Mouse (Mus musculus): Measurements from ENCODE around the gene Spata20. TPM values are rescaled to one million over a fixed set of nuclear protein-coding genes. Genes with fewer than 3 reads are reported as not detected.

The Spata20 gene
- polyA plus RNA-seq, 1 experiment from 2014 or later: 0.37 TPM

DNA sequence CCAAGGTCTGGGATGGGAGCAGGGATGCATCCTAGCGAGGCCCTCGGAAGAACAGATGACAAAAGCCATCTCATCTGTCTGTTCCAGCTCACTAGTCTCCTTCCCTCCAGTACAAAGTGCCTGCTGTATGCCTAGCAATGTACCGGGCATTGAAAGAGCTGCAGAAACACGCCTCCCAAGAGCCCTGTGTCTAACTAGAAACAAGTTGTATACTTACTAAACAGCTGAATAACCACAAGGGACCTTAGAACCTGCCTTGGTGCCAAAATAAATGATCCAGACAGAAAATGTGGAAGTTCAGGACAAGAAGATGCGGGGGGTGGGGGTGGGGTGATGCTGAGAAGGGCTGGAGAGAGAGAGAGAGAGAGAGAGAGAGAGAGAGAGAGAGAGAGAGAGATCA lies 41.1 kb downstream of the Spata20 start:
- Histone ChIP-seq H3K36me3 (ENCODE audit: insufficient read depth, low read length) (no peaks in the 10 kb centered on the region), H3K27me3 (ENCODE audit: insufficient read depth, low read length) (no peaks in the 10 kb centered on the region), H3K9ac (replicated peaks; ENCODE audit: low read length) (no peak overlapping the region), H3K4me2 (replicated peaks; ENCODE audit: low read depth, low read length) (no peak overlapping the region), H3K4me3 (ENCODE audit: low read length) (no peak overlapping the region), H3K9me3 (ENCODE audit: low read length) (no peaks in the 10 kb centered on the region), H3K27ac (ENCODE audit: low read length) (peak overlapping the region; percentile 64), H3K4me1 (ENCODE audit: insufficient read depth, low read length) (peaks cover 50% of the 10 kb centered on the region)
- ATAC-seq (ENCODE audit: low FRiP score, low TSS enrichment): no peak
- 26% methylated on average over 5 of the region's 5 CpGs for WGBS

DNA sequence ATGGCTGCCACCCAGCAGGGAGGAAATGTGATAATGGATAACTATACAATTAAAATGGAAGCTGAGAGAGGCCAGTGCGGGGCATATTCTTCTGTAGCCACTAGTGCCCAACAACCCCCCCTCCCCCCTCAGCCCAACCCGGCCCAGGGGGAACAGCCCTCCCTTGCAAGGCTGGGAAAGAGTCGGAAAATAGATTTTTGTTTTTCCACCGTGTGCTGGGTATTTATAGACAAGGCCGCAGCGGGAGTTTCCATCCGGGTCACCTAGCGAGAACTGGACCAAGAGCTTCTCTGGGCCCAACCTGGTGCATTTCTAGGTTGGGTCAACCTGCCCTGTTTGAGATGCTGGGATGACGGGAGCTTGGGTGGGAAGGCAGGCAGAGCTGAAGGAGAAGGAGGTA lies 44.2 kb downstream of the Spata20 start:
- H3K27me3 ChIP-seq (ENCODE audit: insufficient read depth, low read length): no peaks in the 10 kb centered on the region
- ATAC-seq (ENCODE audit: low FRiP score, low TSS enrichment): no peak
- H3K9ac ChIP-seq (replicated peaks; ENCODE audit: low read length): no peak overlapping the region
- H3K9me3 ChIP-seq (ENCODE audit: low read length): no peaks in the 10 kb centered on the region
- H3K36me3 ChIP-seq (ENCODE audit: insufficient read depth, low read length): 0 out of 2 replicates have a peak, but pooled peaks cover 2% of the 10 kb centered on the region
- H3K4me3 ChIP-seq (ENCODE audit: low read length): no peak overlapping the region
- WGBS: 54% methylated on average over 9 of the region's 9 CpGs
- peaks cover 50% of the 10 kb centered on the region for H3K4me1 ChIP-seq (ENCODE audit: insufficient read depth, low read length)
- no peak overlapping the region for H3K27ac ChIP-seq (ENCODE audit: low read length)
- H3K4me2 ChIP-seq (replicated peaks; ENCODE audit: low read depth, low read length): no peak overlapping the region

DNA sequence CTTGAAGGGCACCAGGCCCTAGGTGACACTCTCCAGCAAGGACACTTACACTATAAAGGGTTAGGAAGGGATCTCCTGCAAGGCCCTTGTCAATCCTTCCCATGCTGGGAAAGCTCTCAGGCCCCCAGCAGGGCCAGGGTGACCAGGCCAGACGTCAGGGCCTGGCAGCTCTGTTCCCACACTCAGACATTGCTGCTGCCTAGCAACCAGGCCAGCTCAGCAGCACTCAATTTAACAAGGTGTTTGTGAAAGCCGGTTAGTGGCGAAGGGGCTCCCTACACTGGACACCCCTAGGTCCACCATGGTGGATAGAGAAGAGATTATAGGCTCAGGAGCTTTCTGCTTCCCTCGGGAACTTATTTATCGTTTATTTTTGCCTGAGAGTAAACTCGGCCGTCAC lies 44.9 kb downstream of the Spata20 start:
- no peaks in the 10 kb centered on the region for H3K9me3 ChIP-seq (ENCODE audit: low read length)
- 59% methylated on average over 7 of the region's 7 CpGs for WGBS
- no peak overlapping the region for H3K4me2 ChIP-seq (replicated peaks; ENCODE audit: low read depth, low read length)
- H3K4me3 ChIP-seq (ENCODE audit: low read length): no peak overlapping the region
- ATAC-seq (ENCODE audit: low FRiP score, low TSS enrichment): no peak
- H3K36me3 ChIP-seq (ENCODE audit: insufficient read depth, low read length): 0 out of 2 replicates have a peak, but pooled peaks cover 2% of the 10 kb centered on the region
- H3K9ac ChIP-seq (replicated peaks; ENCODE audit: low read length): no peak overlapping the region
- peaks cover 49% of the 10 kb centered on the region for H3K4me1 ChIP-seq (ENCODE audit: insufficient read depth, low read length)
- no peak overlapping the region for H3K27ac ChIP-seq (ENCODE audit: low read length)
- no peaks in the 10 kb centered on the region for H3K27me3 ChIP-seq (ENCODE audit: insufficient read depth, low read length)

DNA sequence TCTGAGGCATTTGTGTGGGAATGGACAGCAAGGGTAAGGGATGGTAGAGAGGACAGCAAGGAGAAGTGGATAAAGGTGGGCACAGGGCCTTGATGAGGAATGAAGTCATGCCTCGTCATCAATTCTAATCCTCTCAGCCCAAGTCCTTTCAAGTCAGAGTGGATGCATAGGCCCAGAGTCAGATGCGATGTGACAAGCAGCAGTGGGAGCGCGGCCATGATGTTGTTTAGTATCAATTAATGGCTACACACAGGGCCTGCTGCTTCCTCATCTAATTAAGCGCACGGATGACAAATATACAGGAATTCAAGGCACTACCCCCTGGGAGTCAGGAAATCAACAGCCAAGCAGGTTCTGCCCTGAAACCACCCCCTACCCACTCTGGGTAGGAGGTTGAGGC lies 45.6 kb downstream of the Spata20 start:
- 84% methylated on average over 6 of the region's 6 CpGs for WGBS
- ATAC-seq (ENCODE audit: low FRiP score, low TSS enrichment): no peak

DNA sequence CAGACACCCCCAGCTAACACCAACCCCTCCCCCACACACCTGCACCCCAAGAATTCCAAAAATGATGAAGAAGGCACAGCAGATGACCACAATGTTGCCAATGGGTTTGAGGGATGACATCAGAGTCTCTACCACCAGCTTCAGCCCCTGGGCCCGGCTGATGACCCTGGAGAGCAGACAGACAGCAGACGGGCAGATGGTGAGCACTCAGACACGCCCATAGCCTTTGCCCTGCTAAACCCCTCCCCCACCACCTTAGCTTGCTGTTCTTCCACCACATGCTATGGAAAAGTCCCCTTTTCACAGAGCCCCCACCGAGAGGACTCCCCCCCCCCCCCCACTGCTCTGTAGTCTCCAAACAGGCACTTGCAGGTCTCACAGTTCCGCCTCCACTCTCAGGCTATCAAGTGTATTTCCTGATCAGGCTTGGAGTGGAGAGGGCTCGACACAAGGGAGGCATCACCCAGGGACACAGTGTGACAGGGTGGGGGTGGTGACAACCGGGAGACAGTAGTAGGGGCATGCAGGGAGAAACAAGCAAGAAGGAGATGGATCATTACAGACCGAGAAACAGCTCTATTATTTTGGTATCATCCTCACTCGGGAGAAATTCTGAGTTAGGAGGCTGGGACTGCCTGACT lies 56.8 kb downstream of the Spata20 start:
- H3K4me3 ChIP-seq (ENCODE audit: low read length): no peak overlapping the region
- peak overlapping the region; percentile 89; the same call in 1 of the 2 replicates for H3K27ac ChIP-seq (ENCODE audit: low read length)
- peaks cover 9% of the 10 kb centered on the region; the same call in 1 of the 2 replicates for H3K36me3 ChIP-seq (ENCODE audit: insufficient read depth, low read length)
- H3K27me3 ChIP-seq (ENCODE audit: insufficient read depth, low read length): no peaks in the 10 kb centered on the region
- peak overlapping the region; percentile 11; the same call in 1 of the 2 replicates for H3K4me2 ChIP-seq (replicated peaks; ENCODE audit: low read depth, low read length)
- no peak overlapping the region for H3K9ac ChIP-seq (replicated peaks; ENCODE audit: low read length)
- 0 out of 2 replicates have a peak, but pooled peaks have one; percentile 47 for ATAC-seq (ENCODE audit: low FRiP score, low TSS enrichment)
- no peaks in the 10 kb centered on the region for H3K9me3 ChIP-seq (ENCODE audit: low read length)
- 28% methylated on average over 9 of the region's 9 CpGs for WGBS
- H3K4me1 ChIP-seq (ENCODE audit: insufficient read depth, low read length): peaks cover 44% of the 10 kb centered on the region

More for the DNA sequence above, 45.6 kb downstream of the Spata20 start:
- Histone ChIP-seq H3K36me3 (ENCODE audit: insufficient read depth, low read length) (0 out of 2 replicates have a peak, but pooled peaks cover 2% of the 10 kb centered on the region), H3K4me2 (replicated peaks; ENCODE audit: low read depth, low read length) (no peak overlapping the region), H3K9ac (replicated peaks; ENCODE audit: low read length) (no peak overlapping the region), H3K4me1 (ENCODE audit: insufficient read depth, low read length) (peaks cover 42% of the 10 kb centered on the region), H3K27ac (ENCODE audit: low read length) (no peak overlapping the region), H3K27me3 (ENCODE audit: insufficient read depth, low read length) (no peaks in the 10 kb centered on the region), H3K9me3 (ENCODE audit: low read length) (no peaks in the 10 kb centered on the region), H3K4me3 (ENCODE audit: low read length) (no peak overlapping the region)

Other genes with a start within 250 kb of the Spata20 start
- 2.2 and 3.1 TPM in 2 replicates for gene Wfikkn2, start 240.2 kb downstream of the Spata20 start, polyA plus RNA-seq (2015; fragmentation: Nextera tagmentation; extraction: Ambion mirVana)
- not detected in 2 replicates for gene Gm21885, start 204.3 kb downstream of the Spata20 start, polyA plus RNA-seq (2015; fragmentation: Nextera tagmentation; extraction: Ambion mirVana)
- 99.5 and 112 TPM in 2 replicates for gene Luc7l3, start 164.2 kb downstream of the Spata20 start, polyA plus RNA-seq (2015; fragmentation: Nextera tagmentation; extraction: Ambion mirVana)
- gene Ankrd40, start 158.2 kb downstream of the Spata20 start, polyA plus RNA-seq (2015; fragmentation: Nextera tagmentation; extraction: Ambion mirVana): 11.2 and 11.5 TPM in 2 replicates
- gene Abcc3, start 93.2 kb downstream of the Spata20 start, polyA plus RNA-seq (2015; fragmentation: Nextera tagmentation; extraction: Ambion mirVana): 5.0 and 7.0 TPM in 2 replicates
- 10.2 and 10.3 TPM in 2 replicates for gene Cacna1g, start 12.0 kb downstream of the Spata20 start, polyA plus RNA-seq (2015; fragmentation: Nextera tagmentation; extraction: Ambion mirVana)
- 23.4 and 28.2 TPM in 2 replicates for gene Epn3, start 13.8 kb upstream of the Spata20 start, polyA plus RNA-seq (2015; fragmentation: Nextera tagmentation; extraction: Ambion mirVana)
- 4.3 and 5.1 TPM in 2 replicates for gene Mycbpap, start 35.6 kb upstream of the Spata20 start, polyA plus RNA-seq (2015; fragmentation: Nextera tagmentation; extraction: Ambion mirVana)
- 4.3 and 6.1 TPM in 2 replicates for gene Rsad1, start 63.1 kb upstream of the Spata20 start, polyA plus RNA-seq (2015; fragmentation: Nextera tagmentation; extraction: Ambion mirVana)
- gene Chad, start 78.9 kb upstream of the Spata20 start, polyA plus RNA-seq (2015; fragmentation: Nextera tagmentation; extraction: Ambion mirVana): 0.58 and 0.64 TPM in 2 replicates
- 7.9 and 9.1 TPM in 2 replicates for gene Acsf2, start 115.7 kb upstream of the Spata20 start, polyA plus RNA-seq (2015; fragmentation: Nextera tagmentation; extraction: Ambion mirVana)
- 211 and 218 TPM in 2 replicates for gene Lrrc59, start 143.6 kb upstream of the Spata20 start, polyA plus RNA-seq (2015; fragmentation: Nextera tagmentation; extraction: Ambion mirVana)
- gene Mrpl27, start 167.6 kb upstream of the Spata20 start, polyA plus RNA-seq (2015; fragmentation: Nextera tagmentation; extraction: Ambion mirVana): 141 and 148 TPM in 2 replicates
- gene Eme1, start 167.8 kb upstream of the Spata20 start, polyA plus RNA-seq (2015; fragmentation: Nextera tagmentation; extraction: Ambion mirVana): 27.8 and 28.4 TPM in 2 replicates
- 20.2 and 22.9 TPM in 2 replicates for gene Xylt2, start 191.3 kb upstream of the Spata20 start, polyA plus RNA-seq (2015; fragmentation: Nextera tagmentation; extraction: Ambion mirVana)
- 0.91 and 1.2 TPM in 2 replicates for gene Gm11541, start 218.3 kb upstream of the Spata20 start, polyA plus RNA-seq (2015; fragmentation: Nextera tagmentation; extraction: Ambion mirVana)